Mouse (Mus musculus) lung, postnatal 0 days (tissue): Measurements from ENCODE around the gene Arhgap10. TPM values are rescaled to one million over a fixed set of nuclear protein-coding genes. Genes with fewer than 3 reads are reported as not detected.

Source experiments
- ATAC-seq: fragments of 200-750 bp; cut with Nextera tagmentation; 2 replicates; pipeline ENCODE4 v1.8.0; 2017; ENCODE audit warnings: moderate library complexity
- DNase-seq: peaks from one replicate; pipeline ENCODE4 v3.0.0-alpha.2; 2016; ENCODE audit warnings: low spot score
- H3K27ac ChIP-seq: fragments of 300-500 bp; sonication (generic); 2 replicates; pipeline ENCODE4 v1.5.1; 2014; ENCODE audit warnings: antibody characterized with exemption, mild to moderate bottlenecking, low read length, mixed read lengths
- H3K27me3 ChIP-seq: fragments of 300-500 bp; sonication (generic); replicated peaks from 2 replicates; pipeline ENCODE4 v1.6.1; 2014; ENCODE audit warnings: low read length, mixed read lengths; ENCODE audit not compliant: insufficient read depth
- H3K36me3 ChIP-seq: fragments of 300-500 bp; sonication (generic); 2 replicates; pipeline ENCODE4 v1.6.1; 2014; ENCODE audit warnings: low read length, mixed read lengths; ENCODE audit not compliant: insufficient read depth
- H3K4me1 ChIP-seq: fragments of 300-500 bp; sonication (generic); 2 replicates; pipeline ENCODE4 v1.6.1; 2014; ENCODE audit warnings: antibody characterized with exemption, low read depth, low read length, mixed read lengths; ENCODE audit not compliant: insufficient read depth
- H3K4me2 ChIP-seq: fragments of 300-500 bp; sonication (generic); replicated peaks from 2 replicates; pipeline ENCODE4 v1.6.1; 2014; ENCODE audit warnings: low read depth, mild to moderate bottlenecking, low read length, moderate library complexity, mixed read lengths
- H3K4me3 ChIP-seq: fragments of 300-500 bp; sonication (generic); 2 replicates; pipeline ENCODE4 v1.5.1; 2014; ENCODE audit warnings: low read depth, low read length
- H3K9ac ChIP-seq: fragments of 300-500 bp; sonication (generic); replicated peaks from 2 replicates; pipeline ENCODE4 v1.6.1; 2014; ENCODE audit warnings: low read depth, mild to moderate bottlenecking
- H3K9me3 ChIP-seq: fragments of 300-500 bp; sonication (generic); 2 replicates; pipeline ENCODE4 v1.6.1; 2016; ENCODE audit warnings: low read length, mixed read lengths
- CTCF ChIP-seq: IDR thresholded peaks from 2 replicates; pipeline ENCODE4 v1.5.1; 2016; ENCODE audit warnings: antibody characterized with exemption, mild to moderate bottlenecking
- EP300 ChIP-seq: IDR thresholded peaks from 2 replicates; pipeline ENCODE4 v1.6.1; 2016; ENCODE audit warnings: antibody characterized with exemption, mild to moderate bottlenecking, control low read depth
- WGBS: fragments of 180-500 bp; shearing (Covaris S2); extraction: QIAGEN DNeasy Blood & Tissue Kit; methylation state at CpG from one replicate; pipeline ENCODE4 v1.1.7; 2014; 5-methylcytosine and 5-hydroxymethylcytosine counted together
- polyA plus RNA-seq: library from polyadenylated mRNA; unstranded; fragments of >200 nt; fragmentation: Nextera tagmentation; extraction: Ambion mirVana; gene quantifications from 2 replicates; pipeline ENCODE4 v1.2.1, GENCODE M21; 2015

The Arhgap10 gene
- polyA plus RNA-seq, 1 experiment from 2014 or later: 15.9 TPM

- H3K27ac ChIP-seq: no peak overlapping the region
Measured at GRCm38 (mm10) chr8:77520601-77521000, 2.8 kb upstream of the Arhgap10 start.

GRCm38 (mm10) chr8:77518201-77519115 is 705 bp upstream of the Arhgap10 start:
- WGBS: 5% methylated on average over 33 of the region's 33 CpGs
- no peak for DNase-seq
- no peaks in the 10 kb centered on the region for H3K9me3 ChIP-seq

More at GRCm38 (mm10) chr8:77520601-77521000, 2.8 kb upstream of the Arhgap10 start:
- no peaks in the 10 kb centered on the region for H3K9me3 ChIP-seq
- H3K4me1 ChIP-seq: 0 out of 2 replicates have a peak, but pooled peaks cover 3% of the 10 kb centered on the region
- no peaks in the 10 kb centered on the region for H3K27me3 ChIP-seq
- H3K36me3 ChIP-seq: no peaks in the 10 kb centered on the region
- H3K4me3 ChIP-seq: no peak overlapping the region
- TF ChIP-seq CTCF (no peak), EP300 (no peak)
- no peak overlapping the region for H3K9ac ChIP-seq
- DNase-seq: no peak
- no peak for ATAC-seq
- 91% methylated on average over 4 of the region's 4 CpGs for WGBS
- no peak overlapping the region for H3K4me2 ChIP-seq

GRCm38 (mm10) chr8:77516845-77517244 is 908 bp downstream of the Arhgap10 start:
- WGBS: 5% methylated on average over 10 of the region's 10 CpGs
- ATAC-seq: no peak

More at GRCm38 (mm10) chr8:77518201-77519115, 705 bp upstream of the Arhgap10 start:
- H3K4me3 ChIP-seq: peak overlapping the region; percentile 74
- TF ChIP-seq CTCF (no peak), EP300 (no peak)
- H3K9ac ChIP-seq: peak overlapping the region; percentile 32; the same call in 1 of the 2 replicates
- H3K4me1 ChIP-seq: no peaks in the 10 kb centered on the region
- peak overlapping the region; percentile 84 for H3K4me2 ChIP-seq
- ATAC-seq: peak; percentile 42; the same call in 1 of the 2 replicates
- H3K36me3 ChIP-seq: no peaks in the 10 kb centered on the region
- H3K27me3 ChIP-seq: no peaks in the 10 kb centered on the region
- peak overlapping the region; percentile 61 for H3K27ac ChIP-seq

GRCm38 (mm10) chr8:77515786-77516185 is 2.0 kb downstream of the Arhgap10 start:
- no peaks in the 10 kb centered on the region for H3K27me3 ChIP-seq
- H3K4me2 ChIP-seq: peak overlapping the region; percentile 84
- no peak overlapping the region for H3K27ac ChIP-seq
- WGBS: 75% methylated on average over 8 of the region's 8 CpGs
- no peak for DNase-seq
- H3K4me1 ChIP-seq: no peaks in the 10 kb centered on the region
- no peak for ATAC-seq
- no peak for TF ChIP-seq EP300
- TF ChIP-seq CTCF: no peak
- no peak overlapping the region for H3K9ac ChIP-seq
- H3K36me3 ChIP-seq: no peaks in the 10 kb centered on the region
- H3K9me3 ChIP-seq: no peaks in the 10 kb centered on the region
- H3K4me3 ChIP-seq: peak overlapping the region; percentile 74; the same call in 1 of the 2 replicates

More at GRCm38 (mm10) chr8:77516845-77517244, 908 bp downstream of the Arhgap10 start:
- Histone ChIP-seq H3K27ac (peak overlapping the region; percentile 85; the same call in 1 of the 2 replicates), H3K4me2 (peak overlapping the region; percentile 84), H3K4me3 (peak overlapping the region; percentile 74), H3K27me3 (no peaks in the 10 kb centered on the region), H3K9ac (peak overlapping the region; percentile 60), H3K36me3 (no peaks in the 10 kb centered on the region), H3K4me1 (no peaks in the 10 kb centered on the region), H3K9me3 (no peaks in the 10 kb centered on the region)
- TF ChIP-seq EP300 (no peak), CTCF (no peak)
- no peak for DNase-seq

GRCm38 (mm10) chr8:77515201-77515600 is 2.6 kb downstream of the Arhgap10 start:
- WGBS: 92% methylated on average over 8 of the region's 8 CpGs
- Histone ChIP-seq H3K4me1 (no peaks in the 10 kb centered on the region), H3K36me3 (no peaks in the 10 kb centered on the region), H3K27ac (no peak overlapping the region), H3K4me3 (no peak overlapping the region), H3K9ac (no peak overlapping the region), H3K27me3 (no peaks in the 10 kb centered on the region), H3K4me2 (no peak overlapping the region), H3K9me3 (no peaks in the 10 kb centered on the region)
- DNase-seq: no peak
- no peak for ATAC-seq
- no peak for TF ChIP-seq CTCF
- TF ChIP-seq EP300: no peak

DNA sequence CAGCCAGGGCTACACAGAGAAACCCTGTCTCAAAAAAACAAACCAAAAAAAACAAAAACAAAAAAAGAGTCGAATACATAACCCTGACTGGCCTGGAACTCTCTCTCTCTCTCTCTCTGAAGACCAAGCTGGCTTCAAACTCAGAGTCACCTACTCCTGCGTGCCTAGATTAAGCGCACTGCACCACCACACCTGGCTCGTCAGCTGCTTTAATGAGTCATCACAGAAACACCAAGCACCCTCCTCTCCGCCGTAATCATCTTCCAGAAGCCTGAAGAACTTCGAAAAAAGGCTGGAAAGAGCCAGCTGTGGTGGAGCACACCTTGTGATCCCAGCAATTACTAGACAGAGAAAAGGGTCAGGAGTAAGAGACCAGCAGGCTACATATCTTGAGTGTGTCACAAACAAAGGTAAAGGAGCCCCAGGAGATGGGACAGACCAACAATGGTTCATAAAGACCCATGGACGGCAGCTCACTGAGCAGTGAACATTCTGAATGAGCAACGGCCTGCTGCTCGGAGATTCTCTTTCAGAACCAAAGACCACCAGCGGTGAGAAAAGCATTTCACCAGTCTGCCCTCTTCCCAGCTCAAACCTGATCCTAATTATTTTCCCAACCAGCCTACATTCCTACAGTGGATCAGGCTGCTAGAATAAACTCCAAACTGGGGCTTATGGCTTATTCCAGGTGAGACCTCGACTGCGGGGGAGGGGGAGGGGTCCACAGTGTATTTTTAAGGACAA is 5.8 kb downstream of the Arhgap10 start:
- no peaks in the 10 kb centered on the region for H3K4me1 ChIP-seq
- no peak for TF ChIP-seq EP300
- no peak for TF ChIP-seq CTCF
- no peaks in the 10 kb centered on the region for H3K36me3 ChIP-seq
- no peak overlapping the region for H3K9ac ChIP-seq
- no peak overlapping the region for H3K4me2 ChIP-seq
- no peaks in the 10 kb centered on the region for H3K27me3 ChIP-seq
- no peaks in the 10 kb centered on the region for H3K9me3 ChIP-seq
- H3K27ac ChIP-seq: no peak overlapping the region
- ATAC-seq (no peak), DNase-seq (no peak)
- WGBS: 81% methylated on average over 13 of the region's 13 CpGs
- H3K4me3 ChIP-seq: no peak overlapping the region
